Mouse (Mus musculus) Patski (cell line): ENCODE data around the gene Thumpd3. TPM values are rescaled to one million over a fixed set of nuclear protein-coding genes. Genes with fewer than 3 reads are reported as not detected.

Experiments used
- ATAC-seq: fragments of 100-300 bp; one replicate; pipeline ENCODE4 v1.8.0; 2021
- CTCF ChIA-PET: fragments of 350-600 bp; sonication (Branson Sonifier 250); formaldehyde crosslinking; loops from one replicate; lab custom pipeline; 2022; ENCODE audit warnings: inconsistent platforms; lab: Charles Lee
- POLR2A ChIA-PET: fragments of 350-600 bp; sonication (Branson Sonifier 250); formaldehyde crosslinking; loops from one replicate; lab custom pipeline; 2022; ENCODE audit warnings: antibody characterized with exemption, inconsistent platforms; lab: Charles Lee
- DNase-seq: peaks from one replicate; pipeline ENCODE4 v3.0.0-alpha.2; 2011; ENCODE audit warnings: low read depth, low spot score
- H3K27me3 ChIP-seq: fragments of 371-371 bp; one replicate; pipeline ENCODE4 v1.5.1; 2021
- CTCF ChIP-seq: fragments of 100-300 bp; IDR thresholded peaks from one replicate; pipeline ENCODE4 v1.5.1; 2021
- in situ Hi-C: fragments of 300-500 bp; cut with MboI; formaldehyde crosslinking; loops from 3 replicates; pipeline ENCODE4 v1.11.1; 2018; ENCODE audit warnings: low pct_unique_long_range_greater_than_20kb, mixed read lengths
- polyA plus RNA-seq: library from polyadenylated mRNA; unstranded; gene quantifications from one replicate; pipeline ENCODE4 v1.2.3, GENCODE M21; 2021

Gene Thumpd3
- polyA plus RNA-seq, 1 experiment from 2014 or later, result 63.3 TPM

DNA sequence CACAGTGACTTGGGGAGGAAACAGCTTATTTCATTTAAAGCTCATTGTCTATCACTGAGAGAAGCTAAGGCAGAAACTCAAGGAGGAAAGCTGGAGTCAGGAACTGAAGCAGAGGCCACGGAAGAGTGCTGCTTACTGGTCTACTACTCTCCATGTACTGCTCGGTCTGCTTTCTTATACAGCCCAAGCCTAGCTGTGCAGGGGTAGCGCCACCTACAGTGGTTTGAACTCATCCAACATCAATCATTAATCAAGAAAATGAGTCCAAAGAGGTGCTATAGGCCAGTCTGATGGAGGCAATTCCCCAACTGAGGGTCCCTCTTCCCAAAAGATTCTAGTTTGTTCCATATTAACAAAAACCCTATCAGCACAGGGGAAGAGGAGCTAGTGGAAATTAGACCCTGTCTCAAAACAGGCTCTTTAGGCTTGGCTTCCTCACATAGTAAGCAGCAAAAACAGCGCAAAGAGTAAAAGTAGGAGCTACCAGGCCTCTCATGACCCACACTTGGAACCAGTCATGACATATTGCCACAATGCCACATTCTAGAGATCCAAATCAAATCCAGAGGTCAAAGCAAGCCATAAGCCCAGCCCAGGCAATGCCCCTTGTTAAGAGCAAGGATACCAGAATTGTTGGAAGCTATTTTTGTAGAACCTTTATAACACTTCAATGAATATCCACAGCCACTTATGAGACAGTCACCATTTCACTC, 9.4 kb upstream of the Thumpd3 start:
- CTCF ChIA-PET, result interaction anchor here (0.7 to 3.3 kb wide), 6 partner anchors 11 to 336 kb away, joined by 3 to 33 read pairs (median 16); no protein-coding TSS in a partner anchor
- ATAC-seq, result no peak
- TF ChIP-seq CTCF, result peak; percentile 41
- in situ Hi-C loops, result no loop called here
- POLR2A ChIA-PET, result no interaction called here
- H3K27me3 ChIP-seq, result no peaks in the 10 kb centered on the region
- no peak for DNase-seq

DNA sequence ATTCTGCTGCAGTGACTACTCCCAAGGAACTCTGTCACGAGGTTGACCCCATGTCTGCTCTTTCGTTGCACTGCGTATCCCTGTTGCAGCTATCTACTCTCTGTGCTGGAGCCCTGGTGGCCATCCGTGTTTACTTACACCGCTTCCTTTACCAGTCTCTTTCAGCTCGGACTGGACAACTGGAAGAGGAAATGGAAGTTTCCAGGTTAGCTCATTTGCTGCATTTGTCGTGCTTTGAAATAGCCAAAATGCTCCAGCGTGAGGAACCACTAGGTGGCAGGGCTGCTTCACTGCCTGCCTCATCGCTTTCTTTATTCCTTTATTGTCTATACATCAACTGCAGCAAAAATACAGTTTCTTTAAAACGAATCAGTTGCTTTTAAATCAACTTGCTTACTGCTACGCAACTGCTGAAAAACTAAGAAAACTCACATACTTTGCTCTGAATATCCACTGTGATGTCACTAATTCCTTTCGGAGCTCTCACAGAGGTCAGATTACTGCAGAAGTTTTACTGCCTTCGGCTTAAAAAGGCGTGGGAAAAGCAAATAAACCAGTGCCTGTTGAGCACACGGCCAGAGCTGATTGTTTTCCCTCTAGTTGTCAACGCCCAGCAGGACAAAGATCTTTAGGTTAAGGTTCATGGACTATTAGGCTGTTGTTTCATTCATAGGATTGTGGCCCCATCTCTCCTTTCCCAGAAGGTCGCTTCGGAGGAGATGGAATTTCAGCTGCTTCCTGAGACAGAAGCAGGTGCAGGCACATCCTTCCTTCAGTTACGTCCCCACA, 7.9 kb upstream of the Thumpd3 start:
- ATAC-seq (peak; percentile 71), DNase-seq (no peak)
- no peaks in the 10 kb centered on the region for H3K27me3 ChIP-seq
- ChIA-PET POLR2A (interaction anchor here (1.2 kb wide), 1 partner anchor 62 kb away, joined by 3 read pairs; no protein-coding TSS in a partner anchor), CTCF (interaction anchor here (0.6 to 3.3 kb wide), 25 partner anchors 9 to 340 kb away, joined by 3 to 33 read pairs (median 4); no protein-coding TSS in a partner anchor)
- in situ Hi-C loops, result no loop called here
- peak; percentile 94 for TF ChIP-seq CTCF

DNA sequence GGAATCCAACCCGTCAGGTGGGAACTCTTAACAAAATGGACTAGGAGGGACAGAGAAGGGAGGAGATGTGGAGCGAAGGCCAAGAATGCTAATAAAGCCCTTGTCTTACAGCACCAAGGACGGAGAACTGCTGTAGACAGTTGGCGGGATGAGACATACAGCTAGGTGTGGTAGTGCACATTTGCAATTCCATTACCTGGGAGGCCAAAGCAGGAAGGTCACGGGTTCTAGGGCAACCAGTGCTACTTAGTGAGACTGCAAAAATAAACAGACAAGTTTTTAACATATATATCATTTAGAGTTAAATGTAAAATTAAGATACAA, 7.3 kb upstream of the Thumpd3 start:
- POLR2A ChIA-PET, result interaction anchor here (1.2 kb wide), 1 partner anchor 61 kb away, joined by 3 read pairs; no protein-coding TSS in a partner anchor

DNA sequence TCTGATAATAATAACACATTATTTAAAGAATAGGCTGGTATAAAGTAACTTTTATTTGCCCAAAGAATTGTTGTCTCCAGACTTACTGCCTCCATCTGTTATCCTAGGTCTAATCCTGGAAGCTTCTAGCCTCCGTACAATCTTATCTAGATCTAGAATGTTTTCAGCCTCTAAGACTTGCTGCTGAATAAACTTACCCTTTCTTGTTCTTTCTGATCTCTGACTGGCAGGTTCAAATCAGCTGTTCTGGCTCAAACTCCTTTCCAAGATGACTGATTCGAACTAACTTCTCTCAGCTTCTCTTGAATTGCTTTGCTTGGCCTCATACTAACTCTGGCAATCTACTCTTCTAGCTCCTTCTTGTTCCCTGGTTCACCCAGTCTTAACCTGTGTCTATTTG, 5.7 kb upstream of the Thumpd3 start:
- no peak for TF ChIP-seq CTCF
- ATAC-seq (no peak), DNase-seq (no peak)
- in situ Hi-C loops, result loop anchor here (5.0 kb wide), 2 partner anchors 62 to 262 kb away; no protein-coding TSS in a partner anchor
- no peaks in the 10 kb centered on the region for H3K27me3 ChIP-seq
- POLR2A ChIA-PET, result no interaction called here
- CTCF ChIA-PET, result no interaction called here

More for the DNA sequence above, 7.3 kb upstream of the Thumpd3 start:
- no peaks in the 10 kb centered on the region for H3K27me3 ChIP-seq
- in situ Hi-C loops, result no loop called here
- DNase-seq (no peak), ATAC-seq (no peak)
- TF ChIP-seq CTCF, result no peak
- CTCF ChIA-PET, result interaction anchor here (0.7 to 3.3 kb wide), 19 partner anchors 9 to 340 kb away, joined by 3 to 33 read pairs (median 6); no protein-coding TSS in a partner anchor

DNA sequence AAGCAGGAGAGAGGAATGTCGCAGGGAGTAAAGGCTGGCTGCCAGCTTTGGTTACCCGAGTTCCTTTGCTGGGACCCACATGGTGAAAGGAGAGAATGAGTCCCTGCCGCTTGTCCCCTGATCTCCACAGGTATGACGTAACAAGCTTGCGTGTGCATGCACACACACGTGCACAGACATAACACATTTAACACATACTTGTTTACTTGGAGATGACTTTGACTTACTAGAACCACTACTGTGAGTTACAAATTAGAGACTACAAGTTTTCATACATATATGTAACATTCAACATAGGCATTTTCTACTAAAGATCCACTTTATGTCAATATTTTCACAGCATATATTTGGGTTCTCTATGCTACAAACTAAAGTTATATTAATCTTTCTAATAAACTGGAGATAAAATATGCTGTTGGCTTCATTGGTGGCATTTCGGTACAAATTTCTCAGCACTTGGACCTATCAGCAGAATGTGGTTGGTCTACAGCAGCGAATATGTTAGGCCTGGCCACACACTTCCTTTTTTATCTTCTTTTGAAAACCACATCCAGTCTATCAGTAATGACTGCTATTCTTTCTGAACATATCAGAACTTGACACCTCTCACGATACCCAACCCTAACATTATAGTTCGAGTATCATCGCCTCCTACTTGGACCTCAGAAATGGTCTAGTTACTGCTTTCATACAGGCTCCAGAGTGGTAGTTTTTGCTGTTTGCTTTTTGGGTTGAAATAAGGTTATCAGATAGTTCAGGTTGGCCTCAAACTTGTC, 4.6 kb upstream of the Thumpd3 start:
- POLR2A ChIA-PET, result no interaction called here
- in situ Hi-C loops, result loop anchor here (5.0 kb wide), 2 partner anchors 61 to 261 kb away; no protein-coding TSS in a partner anchor
- ATAC-seq (no peak), DNase-seq (no peak)
- no peaks in the 10 kb centered on the region for H3K27me3 ChIP-seq
- no peak for TF ChIP-seq CTCF
- CTCF ChIA-PET, result no interaction called here

DNA sequence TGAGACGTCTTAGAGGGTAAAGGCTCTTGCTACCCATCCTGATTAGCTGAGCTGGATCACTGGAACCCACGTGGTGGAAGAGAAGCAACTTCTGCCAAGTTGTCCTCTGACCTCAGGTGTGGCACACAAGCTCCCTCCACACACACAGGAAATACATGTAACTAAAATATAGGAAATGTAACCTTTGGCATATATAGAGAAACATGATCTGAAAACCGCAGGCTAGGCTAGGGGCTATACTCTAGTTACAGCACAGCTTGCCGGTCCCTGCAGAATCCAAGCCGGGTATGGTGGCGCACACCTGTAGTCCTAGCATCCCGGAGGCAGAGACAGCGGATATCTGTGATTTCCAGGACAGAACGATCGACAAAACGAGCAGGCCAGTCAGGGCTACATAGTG, 450 bp upstream of the Thumpd3 start:
- no peak for TF ChIP-seq CTCF
- ChIA-PET CTCF (no interaction called here), POLR2A (interaction anchor here (0.5 to 3.4 kb wide), 8 partner anchors 30 to 617 kb away, joined by 3 to 19 read pairs (median 4); partner anchors contain the start of gene Setd5)
- no peaks in the 10 kb centered on the region for H3K27me3 ChIP-seq
- DNase-seq, result no peak
- ATAC-seq, result no peak
- in situ Hi-C loops, result no loop called here

DNA sequence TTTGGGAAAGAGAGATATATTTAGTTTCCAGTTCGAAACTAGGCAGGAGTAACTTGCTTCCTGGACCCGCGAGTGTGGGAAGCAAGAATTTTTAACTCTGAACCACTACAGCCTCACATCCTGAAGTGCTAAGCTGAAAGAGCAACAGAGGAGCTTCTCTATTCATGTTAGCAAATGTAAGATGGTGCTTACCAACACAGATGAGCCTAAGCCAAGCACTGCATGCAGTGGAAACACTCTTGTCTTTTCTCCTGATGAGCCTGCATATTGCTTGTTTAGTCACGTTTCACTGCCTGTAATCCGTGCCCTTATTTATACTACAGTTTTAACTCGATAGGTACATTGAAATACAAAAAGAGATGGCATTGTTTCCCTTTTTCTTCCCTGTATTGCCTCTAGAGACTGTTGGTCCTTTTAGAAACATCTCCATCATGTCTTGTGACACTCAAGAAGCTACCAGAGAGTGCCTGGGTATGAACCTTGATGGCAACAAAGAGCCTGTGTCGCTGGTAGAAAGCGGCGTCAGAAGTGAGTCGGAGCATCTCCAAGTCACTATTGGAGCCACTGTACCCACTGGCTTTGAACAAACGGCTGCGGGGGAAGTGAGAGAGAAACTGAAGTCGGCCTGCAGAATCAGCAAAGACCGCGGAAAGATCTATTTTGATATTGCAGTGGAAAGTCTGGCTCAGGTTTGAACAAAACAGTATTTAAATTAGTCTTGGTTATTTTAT, 1.2 kb downstream of the Thumpd3 start:
- CTCF ChIA-PET, result interaction anchor here (1.0 to 3.2 kb wide), 6 partner anchors 9 to 346 kb away, joined by 3 to 15 read pairs (median 4); no protein-coding TSS in a partner anchor
- in situ Hi-C loops, result no loop called here
- DNase-seq (no peak), ATAC-seq (no peak)
- POLR2A ChIA-PET, result interaction anchor here (0.7 to 3.4 kb wide), 4 partner anchors 14 to 29 kb away, joined by 3 to 19 read pairs (median 4); partner anchors contain the start of gene Setd5
- TF ChIP-seq CTCF, result no peak
- no peaks in the 10 kb centered on the region for H3K27me3 ChIP-seq

DNA sequence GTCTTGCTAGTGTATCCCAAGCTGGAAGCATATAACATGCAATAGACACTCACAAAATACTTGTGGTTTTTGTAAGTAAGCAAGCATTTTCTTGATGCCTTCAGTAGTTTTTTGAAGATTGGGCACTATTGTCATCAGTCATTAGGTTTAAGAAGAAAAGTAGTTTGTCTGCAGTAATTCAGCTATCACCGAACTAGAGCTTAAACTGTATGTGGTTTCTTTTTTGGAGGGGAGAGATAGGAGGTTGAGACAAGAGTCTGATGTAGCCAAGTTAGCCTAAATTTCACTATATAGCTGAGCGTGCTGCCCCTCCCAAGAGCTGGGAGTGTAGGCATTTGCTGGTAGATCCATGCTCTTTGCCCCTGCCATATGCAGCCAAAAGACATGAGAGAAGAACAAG, 2.3 kb downstream of the Thumpd3 start:
- CTCF ChIA-PET, result interaction anchor here (2.1 to 3.2 kb wide), 3 partner anchors 11 to 23 kb away, joined by 5 to 15 read pairs (median 6); no protein-coding TSS in a partner anchor

DNA sequence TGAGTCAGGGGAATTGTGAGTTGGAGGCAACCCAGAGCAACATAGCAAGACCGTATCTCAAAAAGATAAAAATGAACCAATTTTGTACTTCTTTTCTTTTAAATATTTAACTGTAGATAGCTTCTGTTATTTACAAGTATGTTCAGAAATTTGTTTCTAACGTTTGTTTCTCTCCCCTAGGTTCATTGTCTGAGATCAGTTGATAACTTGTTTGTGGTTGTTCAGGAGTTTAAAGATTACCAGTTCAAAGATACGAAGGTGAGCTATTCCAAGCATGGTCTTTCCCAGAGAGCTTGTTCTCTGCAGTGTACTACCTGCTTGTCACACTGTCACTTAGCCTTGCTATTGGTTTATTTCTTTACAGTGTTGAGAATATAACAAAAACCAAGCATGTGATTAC, 3.1 kb downstream of the Thumpd3 start:
- DNase-seq (no peak), ATAC-seq (no peak)
- POLR2A ChIA-PET, result interaction anchor here (1.1 kb wide), 1 partner anchor 8 kb away, joined by 3 read pairs; no protein-coding TSS in a partner anchor
- in situ Hi-C loops, result no loop called here
- H3K27me3 ChIP-seq, result no peaks in the 10 kb centered on the region
- no peak for TF ChIP-seq CTCF
- CTCF ChIA-PET, result interaction anchor here (0.8 to 3.2 kb wide), 4 partner anchors 10 to 26 kb away, joined by 3 to 15 read pairs (median 6); no protein-coding TSS in a partner anchor

More for the DNA sequence above, 2.3 kb downstream of the Thumpd3 start:
- no peaks in the 10 kb centered on the region for H3K27me3 ChIP-seq
- DNase-seq (no peak), ATAC-seq (no peak)
- in situ Hi-C loops, result no loop called here
- no peak for TF ChIP-seq CTCF
- POLR2A ChIA-PET, result interaction anchor here (1.1 to 3.4 kb wide), 2 partner anchors 9 to 27 kb away, joined by 3 to 19 read pairs; partner anchors contain the start of gene Setd5
